10 mouse cellular contexts compared by ENCODE assay signal in the genomic region with DNA sequence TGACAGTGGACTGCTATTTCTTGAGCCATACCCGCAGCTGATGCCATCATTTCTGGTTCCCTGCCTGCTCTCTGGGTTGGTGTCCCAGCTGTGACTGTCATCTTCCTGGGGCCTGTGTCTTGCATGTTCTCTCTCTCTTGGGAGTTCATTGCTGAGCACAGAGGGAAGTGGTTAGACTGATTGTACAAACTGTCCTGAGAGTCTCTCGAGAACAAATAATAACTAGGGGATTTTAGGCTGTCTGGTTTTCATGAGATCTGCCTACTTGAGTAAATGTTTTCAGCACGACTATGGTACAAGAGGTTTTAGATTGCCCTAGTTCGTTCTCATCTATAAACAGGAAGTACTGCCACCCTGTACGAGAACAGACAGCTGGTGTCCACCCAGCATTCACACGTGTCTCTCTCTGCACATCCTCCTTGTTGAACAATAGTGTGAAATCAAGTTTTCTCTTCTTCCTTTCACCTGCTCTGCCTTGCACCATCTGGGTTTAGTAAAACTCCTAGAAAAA. TPM values are rescaled to one million over a fixed set of nuclear protein-coding genes. Genes with fewer than 3 reads are reported as not detected.
DNase-seq lines count a peak whose midpoint lies in the region; ATAC-seq and TF ChIP-seq lines count a peak whose summit lies in the region.
"Had no signal": no experiment of that assay in that cellular context is flagged by ENCODE, and none has a peak within 500 bp of the region (broad histone marks: within the 10 kb centered on the region; RNA-seq: fewer than 3 reads in every experiment).

No protein-coding gene starts in this region.

- H3K9ac ChIP-seq in liver, embryonic 16.5 days (ENCODE audit: low read depth, low read length): no peak overlapping the region
- no peak overlapping the region for H3K9ac ChIP-seq in liver, embryonic 12.5 days

- WGBS in liver, embryonic 16.5 days (ENCODE audit: insufficient replicate concordance): 40% methylated on average over 6 of the region's 6 CpGs
- 52% methylated on average over 6 of the region's 6 CpGs for WGBS in liver, embryonic 12.5 days (ENCODE audit: insufficient replicate concordance)
- 83% methylated on average over 6 of the region's 6 CpGs for WGBS in hindbrain, embryonic 10.5 days

- no peaks in the 10 kb centered on the region for H3K4me1 ChIP-seq in liver, embryonic 16.5 days (ENCODE audit: control insufficient read depth, low read depth, low read length)
- H3K4me1 ChIP-seq in liver, embryonic 12.5 days: no peaks in the 10 kb centered on the region
- H3K4me1 ChIP-seq in cortical plate, adult 2 months (ENCODE audit: control insufficient read depth, insufficient read depth, low read length): 0 out of 2 replicates have a peak, but pooled peaks cover 2% of the 10 kb centered on the region
- H3K4me1 ChIP-seq in hindbrain, embryonic 10.5 days (replicated peaks): no peaks in the 10 kb centered on the region

- no peak overlapping the region for H3K4me3 ChIP-seq in liver, embryonic 16.5 days (ENCODE audit: low read depth, low read length)
- H3K4me3 ChIP-seq in liver, embryonic 12.5 days: no peak overlapping the region
- no peak overlapping the region for H3K4me3 ChIP-seq in cortical plate, adult 2 months (ENCODE audit: insufficient read depth, low read length)
- H3K4me3 ChIP-seq in hindbrain, embryonic 10.5 days: no peak overlapping the region

- H3K36me3 ChIP-seq in liver, embryonic 16.5 days (ENCODE audit: control insufficient read depth, insufficient read depth): peaks cover 23% of the 10 kb centered on the region
- H3K36me3 ChIP-seq in liver, embryonic 12.5 days: peaks cover 87% of the 10 kb centered on the region
- H3K36me3 ChIP-seq in hindbrain, embryonic 10.5 days: peaks cover 90% of the 10 kb centered on the region

- peak; percentile 7; the same call in 1 of the 2 replicates for ATAC-seq in liver, embryonic 16.5 days (ENCODE audit: low read depth)
- ATAC-seq in liver, embryonic 12.5 days: no peak
- no peak for ATAC-seq in cerebellum, adult (ENCODE audit: insufficient number of reproducible peaks, low FRiP score, low TSS enrichment)
- ATAC-seq: Patski had no signal

- no peak overlapping the region for H3K4me2 ChIP-seq in liver, embryonic 16.5 days (ENCODE audit: low read depth, low read length)
- no peak overlapping the region for H3K4me2 ChIP-seq in liver, embryonic 12.5 days

- peak; percentile 68 for DNase-seq in lung, postnatal 36 days
- DNase-seq in thymus, postnatal 0 days (ENCODE audit: low spot score): peak; percentile 83
- no peak for DNase-seq in hindbrain, embryonic 10.5 days (ENCODE audit: low spot score)
- DNase-seq in ovary, postnatal 36 days (ENCODE audit: low spot score): no peak
- DNase-seq: midbrain, embryonic 14.5 days had no signal

- no peak for TF ChIP-seq CTCF in cortical plate, adult 2 months (IDR thresholded peaks at IDR 0.05; ENCODE audit: extremely low read depth, insufficient read depth, low read length)

- H3K27me3 ChIP-seq in liver, embryonic 16.5 days (ENCODE audit: control insufficient read depth, insufficient read depth, low read depth, low read length): no peaks in the 10 kb centered on the region
- H3K27me3 ChIP-seq in liver, embryonic 12.5 days (replicated peaks): no peaks in the 10 kb centered on the region
- H3K27me3 ChIP-seq in hindbrain, embryonic 10.5 days (ENCODE audit: insufficient read depth, poor library complexity, severe bottlenecking): no peaks in the 10 kb centered on the region
- H3K27me3 ChIP-seq: Patski had no signal

- TF ChIP-seq POLR2A in cortical plate, adult 2 months (IDR thresholded peaks at IDR 0.05; ENCODE audit: extremely low read depth, insufficient read depth, low read length): no peak

- no peak overlapping the region for H3K27ac ChIP-seq in liver, embryonic 16.5 days (ENCODE audit: low read length)
- H3K27ac ChIP-seq in liver, embryonic 12.5 days: no peak overlapping the region
- H3K27ac ChIP-seq in cortical plate, adult 2 months (ENCODE audit: insufficient read depth, low read length): peak overlapping the region; percentile 23; the same call in 1 of the 2 replicates
- no peak overlapping the region for H3K27ac ChIP-seq in hindbrain, embryonic 10.5 days

- H3K9me3 ChIP-seq in liver, embryonic 16.5 days (replicated peaks; ENCODE audit: control insufficient read depth, low read length): no peaks in the 10 kb centered on the region
- H3K9me3 ChIP-seq in liver, embryonic 12.5 days (replicated peaks): no peaks in the 10 kb centered on the region
- H3K9me3 ChIP-seq in hindbrain, embryonic 10.5 days: 0 out of 2 replicates have a peak, but pooled peaks cover 5% of the 10 kb centered on the region

RNA-seq across cellular contexts. Expression of a gene that starts 15.9 kb away (rescaled TPM):
- polyA plus RNA-seq in liver, embryonic 16.5 days (2015; fragmentation: Nextera tagmentation; extraction: Ambion mirVana): 0.91 and 0.96 TPM in 2 replicates
- 1.4 TPM in 2 replicates for polyA plus RNA-seq in liver, embryonic 12.5 days (2016; fragmentation: Nextera tagmentation; extraction: Ambion mirVana)
- 3.1 and 4.6 TPM in 2 replicates for polyA plus RNA-seq in cortical plate, adult 2 months (2012; rRNA removed)
- polyA plus RNA-seq in thymus, postnatal 0 days (2015; fragmentation: Nextera tagmentation; extraction: Ambion mirVana): 3.4 and 3.8 TPM in 2 replicates
- polyA plus RNA-seq in hindbrain, embryonic 10.5 days (2016; fragmentation: Nextera tagmentation; extraction: Ambion mirVana): 1.4 and 2.3 TPM in 2 replicates

RNA-seq across cellular contexts. Expression of a gene that starts 51.6 kb away (rescaled TPM):
- 9.6 and 10.6 TPM in 2 replicates for polyA plus RNA-seq in liver, embryonic 16.5 days (2015; fragmentation: Nextera tagmentation; extraction: Ambion mirVana)
- 8.8 and 11.2 TPM in 2 replicates for polyA plus RNA-seq in liver, embryonic 12.5 days (2016; fragmentation: Nextera tagmentation; extraction: Ambion mirVana)
- 82.2 and 86.6 TPM in 2 replicates for polyA plus RNA-seq in cortical plate, adult 2 months (2012; rRNA removed)
- polyA plus RNA-seq in thymus, postnatal 0 days (2015; fragmentation: Nextera tagmentation; extraction: Ambion mirVana): 31.0 and 33.8 TPM in 2 replicates
- polyA plus RNA-seq in hindbrain, embryonic 10.5 days (2016; fragmentation: Nextera tagmentation; extraction: Ambion mirVana): 18.3 and 18.9 TPM in 2 replicates

Comparison
In these comparisons a context has a peak if more than half of its experiments do, and no peak if none do; other contexts are left out.
1. DNase-seq: peak in lung, postnatal 36 days (single experiment) and thymus, postnatal 0 days (single experiment); none in hindbrain, embryonic 10.5 days (single experiment) and ovary, postnatal 36 days (single experiment).